Mouse (Mus musculus) liver, embryonic 15.5 days (tissue): ENCODE data around the gene Magi2. TPM values are rescaled to one million over a fixed set of nuclear protein-coding genes. Genes with fewer than 3 reads are reported as not detected.
"Not testable (repeated sequence)": the region's sequence is repeated elsewhere in the genome, so short reads cannot be mapped to it uniquely, and the experiment has no call there.

Source experiments
- ATAC-seq: fragments of 200-750 bp; cut with Nextera tagmentation; 2 replicates; pipeline ENCODE4 v1.8.0; 2017; ENCODE audit warnings: moderate number of reproducible peaks, mild to moderate bottlenecking, moderate library complexity; ENCODE audit not compliant: insufficient read depth
- H3K27ac ChIP-seq: fragments of 300-500 bp; sonication (generic); replicated peaks from 2 replicates; pipeline ENCODE4 v1.5.1; 2015; ENCODE audit warnings: mild to moderate bottlenecking, inconsistent platforms
- H3K27me3 ChIP-seq: fragments of 300-500 bp; sonication (generic); 2 replicates; pipeline ENCODE4 v1.6.1; 2015; ENCODE audit warnings: mild to moderate bottlenecking, inconsistent platforms
- H3K36me3 ChIP-seq: fragments of 300-500 bp; sonication (generic); replicated peaks from 2 replicates; pipeline ENCODE4 v1.6.1; 2015; ENCODE audit warnings: moderate library complexity, mild to moderate bottlenecking, inconsistent platforms
- H3K4me1 ChIP-seq: fragments of 300-500 bp; sonication (generic); replicated peaks from 2 replicates; pipeline ENCODE4 v1.6.1; 2015; ENCODE audit warnings: inconsistent platforms
- H3K4me2 ChIP-seq: fragments of 300-500 bp; sonication (generic); 2 replicates; pipeline ENCODE4 v1.6.1; 2015; ENCODE audit warnings: moderate library complexity, mild to moderate bottlenecking, inconsistent platforms
- H3K4me3 ChIP-seq: fragments of 300-500 bp; sonication (generic); replicated peaks from 2 replicates; pipeline ENCODE4 v1.5.1; 2015; ENCODE audit warnings: mild to moderate bottlenecking, inconsistent platforms
- H3K9ac ChIP-seq: fragments of 300-500 bp; sonication (generic); 2 replicates; pipeline ENCODE4 v1.6.1; 2015; ENCODE audit warnings: moderate library complexity, mild to moderate bottlenecking, inconsistent platforms
- H3K9me3 ChIP-seq: fragments of 300-500 bp; sonication (generic); replicated peaks from 2 replicates; pipeline ENCODE4 v1.6.1; 2016; ENCODE audit warnings: inconsistent platforms
- WGBS: fragments of 180-500 bp; shearing (Covaris S2); methylation state at CpG from one replicate; pipeline ENCODE4 v1.1.7; 2015; ENCODE audit warnings: mixed read lengths; ENCODE audit not compliant: insufficient replicate concordance; 5-methylcytosine and 5-hydroxymethylcytosine counted together
- polyA plus RNA-seq: library from polyadenylated mRNA; unstranded; fragments of >200 nt; fragmentation: Nextera tagmentation; extraction: Ambion mirVana; gene quantifications from 2 replicates; pipeline ENCODE4 v1.2.1, GENCODE M21; 2015

The Magi2 gene
- polyA plus RNA-seq, 1 experiment from 2014 or later, result 0.13 TPM

DNA sequence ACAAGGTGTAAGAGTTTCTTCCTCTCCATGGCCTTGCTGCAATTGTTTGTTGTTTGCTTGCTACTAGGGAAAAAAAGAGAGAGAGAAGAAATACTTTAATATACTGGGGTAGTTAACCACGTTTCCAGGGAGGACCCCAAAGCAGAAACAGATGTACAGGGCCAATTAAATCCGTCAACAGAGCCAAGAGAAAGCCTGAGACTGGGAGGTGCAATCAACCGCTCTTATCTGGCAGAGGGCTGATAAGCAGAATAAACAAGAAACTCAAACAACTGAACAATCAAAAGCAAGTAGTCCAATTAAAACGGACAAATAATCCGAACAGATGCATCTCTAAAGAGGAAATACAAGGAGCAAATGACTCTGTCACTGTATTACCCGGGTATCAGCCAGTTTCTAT is 1282.8 kb downstream of the Magi2 start:
- H3K9ac ChIP-seq, result no peak overlapping the region

DNA sequence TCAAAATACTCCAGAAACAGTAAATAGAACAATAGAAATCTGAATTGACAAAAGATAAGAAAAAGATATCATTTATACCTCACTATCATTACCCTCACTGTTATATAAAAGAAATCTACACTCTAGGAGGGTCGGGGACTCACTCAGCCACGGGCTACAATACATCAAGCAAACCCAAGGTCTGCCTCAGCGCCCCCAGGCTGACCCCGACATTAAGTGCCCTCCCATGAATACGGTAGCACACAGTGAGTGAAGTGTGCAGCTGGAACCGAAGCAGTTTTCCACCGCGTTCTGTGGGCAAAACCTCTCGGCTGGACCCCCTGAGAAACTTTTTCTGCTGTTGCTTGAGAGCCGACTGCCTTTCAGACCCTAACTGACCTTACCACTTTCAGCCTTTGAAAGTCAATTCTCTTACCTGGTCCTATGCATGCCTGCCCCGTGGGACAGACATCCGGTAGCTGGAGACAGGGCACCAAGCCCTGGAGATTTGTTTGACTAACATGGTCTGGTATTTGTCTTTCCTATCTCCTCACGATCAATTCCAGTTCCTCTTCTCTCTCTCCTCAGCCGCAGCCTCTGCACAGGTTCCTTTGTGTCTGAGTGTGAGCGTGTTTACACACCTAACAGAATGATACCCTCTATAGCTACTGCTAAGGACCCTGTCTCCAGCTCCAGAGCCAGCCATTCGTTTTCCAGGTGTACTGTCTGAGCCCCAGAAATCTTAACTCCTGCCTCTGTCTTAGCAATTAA is 1285.7 kb downstream of the Magi2 start:
- no peak overlapping the region for H3K27ac ChIP-seq
- H3K9me3 ChIP-seq, result no peaks in the 10 kb centered on the region
- WGBS, result 29% methylated on average over 16 of the region's 16 CpGs
- H3K4me3 ChIP-seq, result no peak overlapping the region
- H3K4me2 ChIP-seq, result no peak overlapping the region
- no peaks in the 10 kb centered on the region for H3K27me3 ChIP-seq
- no peak for ATAC-seq
- no peak overlapping the region for H3K9ac ChIP-seq
- H3K36me3 ChIP-seq, result no peaks in the 10 kb centered on the region
- H3K4me1 ChIP-seq, result no peaks in the 10 kb centered on the region

More for the DNA sequence above, 1282.8 kb downstream of the Magi2 start:
- Histone ChIP-seq H3K27me3 (no peaks in the 10 kb centered on the region), H3K4me2 (no peak overlapping the region), H3K36me3 (no peaks in the 10 kb centered on the region), H3K27ac (no peak overlapping the region), H3K4me3 (no peak overlapping the region), H3K4me1 (no peaks in the 10 kb centered on the region), H3K9me3 (no peaks in the 10 kb centered on the region)
- WGBS, result 25% methylated on average over 6 of the region's 6 CpGs
- no peak for ATAC-seq

DNA sequence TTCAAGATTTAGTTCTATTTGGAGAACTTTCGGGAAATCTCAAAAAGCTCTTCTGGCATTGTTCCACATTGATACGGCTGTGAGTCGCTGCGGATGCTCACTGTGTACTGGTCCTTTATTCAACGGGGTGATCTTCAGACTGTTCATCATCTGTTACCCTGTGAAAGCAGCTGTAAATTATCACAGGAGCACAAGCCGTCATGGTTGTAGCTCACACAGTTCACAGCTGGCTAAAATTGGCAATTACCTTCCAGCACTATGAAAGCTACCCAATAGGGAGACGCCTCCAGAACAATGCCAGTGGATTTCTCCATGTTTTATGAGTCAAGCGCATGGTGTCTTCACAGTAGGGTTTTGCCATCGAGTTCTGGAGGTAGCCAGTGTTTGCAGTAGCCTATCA is 1294.8 kb downstream of the Magi2 start:
- Histone ChIP-seq H3K9me3 (no peaks in the 10 kb centered on the region), H3K36me3 (no peaks in the 10 kb centered on the region), H3K4me2 (no peak overlapping the region), H3K27me3 (no peaks in the 10 kb centered on the region; the same call in 1 of the 2 replicates), H3K4me1 (no peaks in the 10 kb centered on the region), H3K27ac (no peak overlapping the region), H3K4me3 (no peak overlapping the region), H3K9ac (no peak overlapping the region)
- ATAC-seq, result no peak
- 73% methylated on average over 9 of the region's 9 CpGs for WGBS

DNA sequence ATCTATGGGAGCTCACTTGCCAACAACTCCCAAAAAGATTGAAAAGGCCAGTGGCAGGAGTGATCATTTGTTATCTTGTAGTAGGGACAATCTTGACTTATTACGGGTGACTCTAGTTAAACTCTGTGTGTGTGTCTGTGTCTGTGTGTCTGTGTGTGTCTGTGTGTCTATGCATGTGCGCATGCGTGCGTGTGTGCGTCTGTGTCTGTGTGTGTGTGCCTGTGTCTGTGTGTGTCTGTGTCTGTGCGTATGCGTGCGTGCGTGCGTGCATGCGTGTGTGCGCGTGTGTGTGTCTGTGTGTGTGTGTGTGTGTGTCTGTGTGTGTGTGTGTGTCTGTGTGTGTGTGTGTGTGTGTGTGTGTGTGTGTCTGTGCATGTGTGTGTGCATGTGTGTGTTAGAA is 1295.2 kb downstream of the Magi2 start:
- WGBS, result 89% methylated on average over 13 of the region's 13 CpGs
- Histone ChIP-seq H3K4me3 (no peak overlapping the region), H3K4me1 (no peaks in the 10 kb centered on the region), H3K36me3 (no peaks in the 10 kb centered on the region), H3K9ac (no peak overlapping the region), H3K27me3 (no peaks in the 10 kb centered on the region; the same call in 1 of the 2 replicates), H3K9me3 (no peaks in the 10 kb centered on the region), H3K4me2 (no peak overlapping the region), H3K27ac (no peak overlapping the region)
- no peak for ATAC-seq

DNA sequence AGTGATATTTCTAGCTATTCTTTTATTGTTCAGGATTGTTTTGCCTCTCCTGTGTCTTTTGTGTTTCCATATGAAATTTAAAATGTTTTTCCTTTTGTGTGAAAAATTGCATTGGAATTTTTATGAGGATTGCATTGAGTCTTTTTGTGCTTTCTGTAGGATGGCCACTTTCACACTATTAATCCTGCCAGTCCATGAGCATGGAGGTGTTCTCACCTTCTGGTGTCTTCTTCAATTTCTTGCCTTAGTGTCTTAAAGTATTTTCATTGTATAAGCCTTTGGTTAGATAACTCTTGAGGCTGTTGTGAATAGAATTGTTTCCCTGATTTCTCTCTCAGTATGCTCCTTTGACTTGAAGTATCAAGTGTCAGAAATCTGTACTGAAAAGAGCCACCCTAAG is 1296.9 kb downstream of the Magi2 start:
- Histone ChIP-seq H3K4me3 (no peak overlapping the region), H3K36me3 (no peaks in the 10 kb centered on the region), H3K27me3 (no peaks in the 10 kb centered on the region; the same call in 1 of the 2 replicates), H3K9ac (no peak overlapping the region), H3K9me3 (no peaks in the 10 kb centered on the region), H3K4me2 (no peak overlapping the region), H3K27ac (no peak overlapping the region), H3K4me1 (no peaks in the 10 kb centered on the region)
- no peak for ATAC-seq

DNA sequence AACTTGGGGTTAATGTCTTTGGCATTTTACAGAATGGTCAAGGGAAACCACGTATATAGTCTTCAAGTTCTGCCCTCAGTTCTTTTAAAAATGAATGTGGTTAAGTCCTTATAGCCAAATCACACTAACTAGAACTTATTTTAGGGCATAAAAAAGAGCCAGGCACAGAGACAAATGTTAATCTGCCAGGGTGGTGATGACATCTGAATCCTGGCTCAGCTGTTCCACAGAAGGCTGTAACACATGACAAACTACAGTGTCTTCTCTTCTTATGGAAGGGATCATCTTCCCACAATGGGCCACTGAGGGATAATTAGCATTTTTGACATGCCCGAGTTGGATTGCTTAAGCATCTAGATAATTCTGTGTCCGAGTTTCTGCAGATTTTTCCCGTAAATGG is 1299.8 kb downstream of the Magi2 start:
- not testable (repeated sequence) for H3K4me1 ChIP-seq

DNA sequence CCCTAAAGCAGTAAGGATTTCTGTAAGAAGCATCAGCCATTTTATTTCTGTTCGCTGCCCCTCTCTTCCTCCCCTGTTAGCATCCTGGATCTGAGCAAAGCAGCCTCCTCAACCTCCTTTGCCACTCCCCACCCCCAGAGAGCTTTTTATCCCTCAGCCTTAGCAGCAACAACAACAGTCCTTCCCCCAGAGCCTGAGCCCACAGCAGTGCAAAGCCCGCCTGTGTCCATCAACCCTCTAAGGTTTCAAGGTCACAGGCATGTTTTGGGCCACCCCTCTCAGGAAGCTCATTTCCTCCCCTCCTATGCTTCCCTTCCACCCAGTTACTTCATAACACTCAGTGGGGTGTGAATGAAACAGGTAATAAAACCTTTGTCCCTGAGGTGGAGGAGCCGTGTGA is 1309.7 kb downstream of the Magi2 start:
- WGBS, result 57% methylated on average over 3 of the region's 3 CpGs
- no peak overlapping the region for H3K9ac ChIP-seq
- no peaks in the 10 kb centered on the region for H3K27me3 ChIP-seq
- no peaks in the 10 kb centered on the region for H3K36me3 ChIP-seq
- no peak for ATAC-seq
- H3K4me3 ChIP-seq, result no peak overlapping the region
- H3K4me2 ChIP-seq, result no peak overlapping the region
- H3K4me1 ChIP-seq, result no peaks in the 10 kb centered on the region
- no peaks in the 10 kb centered on the region for H3K9me3 ChIP-seq
- no peak overlapping the region for H3K27ac ChIP-seq

More for the DNA sequence above, 1299.8 kb downstream of the Magi2 start:
- not testable (repeated sequence) for H3K36me3 ChIP-seq, H3K4me3 ChIP-seq, H3K4me2 ChIP-seq, H3K9ac ChIP-seq, H3K27me3 ChIP-seq, H3K27ac ChIP-seq, ATAC-seq, H3K9me3 ChIP-seq
- 29% methylated on average over 3 of the region's 4 CpGs for WGBS

DNA sequence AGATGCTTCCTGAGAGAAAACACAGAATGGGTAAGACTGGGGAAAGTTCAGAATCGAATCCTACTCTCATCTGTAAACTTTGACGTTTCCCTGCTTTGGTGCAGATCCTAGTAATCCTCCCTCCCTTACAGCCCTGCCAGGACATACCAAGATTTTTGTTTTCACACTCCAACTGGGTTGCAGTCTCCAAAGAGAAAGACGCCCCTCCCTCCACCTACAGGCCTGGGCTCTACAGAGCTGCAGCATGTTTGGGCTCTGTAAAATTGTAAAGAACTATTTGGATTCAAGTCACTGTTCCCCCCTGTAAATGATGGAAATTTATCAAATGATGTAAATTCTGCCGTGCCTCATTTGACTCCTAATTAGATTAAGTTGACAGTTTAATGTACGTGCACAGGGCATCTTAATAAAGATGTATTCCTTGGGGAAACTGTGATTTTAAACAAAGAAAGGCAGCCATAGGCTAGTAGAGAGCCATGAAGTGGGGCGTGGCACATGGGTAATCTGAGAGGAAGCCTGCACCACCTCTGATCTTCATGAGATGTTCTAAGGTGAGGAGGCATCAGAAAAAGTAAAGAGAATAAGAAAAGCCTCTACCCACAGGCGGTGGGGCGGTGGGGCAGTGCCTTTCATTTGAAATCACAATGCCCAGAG is 1310.7 kb downstream of the Magi2 start:
- no peak overlapping the region for H3K4me3 ChIP-seq
- ATAC-seq, result no peak
- no peaks in the 10 kb centered on the region for H3K27me3 ChIP-seq
- H3K9me3 ChIP-seq, result no peaks in the 10 kb centered on the region
- 51% methylated on average over 8 of the region's 8 CpGs for WGBS
- no peak overlapping the region for H3K4me2 ChIP-seq
- no peaks in the 10 kb centered on the region for H3K36me3 ChIP-seq
- H3K4me1 ChIP-seq, result no peaks in the 10 kb centered on the region
- no peak overlapping the region for H3K27ac ChIP-seq
- H3K9ac ChIP-seq, result no peak overlapping the region

DNA sequence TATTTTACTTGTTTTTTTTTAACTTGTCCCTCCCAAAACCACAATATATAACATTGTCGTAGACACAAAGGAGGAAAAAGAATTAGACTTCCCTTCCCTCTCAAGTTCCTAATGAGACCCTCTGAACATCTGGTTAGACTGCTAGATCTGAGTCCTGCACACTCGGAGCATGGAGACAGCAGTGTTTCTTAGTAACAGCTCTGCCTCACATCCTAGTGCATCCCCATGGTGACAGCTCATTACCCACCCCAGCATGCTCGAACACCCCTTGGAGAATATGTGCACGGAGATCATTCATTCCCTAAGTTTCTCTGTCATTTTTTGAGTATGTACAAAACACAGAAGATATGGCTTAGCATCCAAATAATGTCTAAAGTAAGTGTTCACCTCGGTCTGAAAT is 1317.5 kb downstream of the Magi2 start:
- no peak overlapping the region for H3K4me3 ChIP-seq
- no peak overlapping the region for H3K27ac ChIP-seq
- WGBS, result 47% methylated on average over 5 of the region's 5 CpGs
- H3K4me2 ChIP-seq, result no peak overlapping the region
- ATAC-seq, result no peak
- no peaks in the 10 kb centered on the region for H3K4me1 ChIP-seq
- no peaks in the 10 kb centered on the region for H3K36me3 ChIP-seq
- H3K27me3 ChIP-seq, result no peaks in the 10 kb centered on the region
- H3K9ac ChIP-seq, result no peak overlapping the region
- no peaks in the 10 kb centered on the region for H3K9me3 ChIP-seq

DNA sequence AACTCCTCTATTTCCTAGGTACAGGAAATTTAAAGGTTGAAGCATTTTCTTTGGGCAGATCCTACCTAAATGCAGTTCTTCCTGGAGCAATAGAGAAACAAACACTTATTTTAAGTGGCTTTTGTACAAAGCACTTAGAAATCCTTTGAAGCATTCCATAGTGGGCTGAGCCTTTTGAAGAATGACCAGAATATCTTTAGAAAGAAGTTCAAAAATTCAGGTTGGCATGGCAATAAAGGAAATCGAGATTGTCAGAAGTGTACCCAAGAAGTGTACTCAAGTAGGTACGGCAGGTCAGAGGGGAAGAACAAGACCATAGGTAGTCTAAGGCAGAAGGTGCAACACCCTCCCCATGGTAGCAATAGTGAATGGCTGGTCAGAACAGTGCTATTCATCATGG is 1332.5 kb downstream of the Magi2 start:
- no peak for ATAC-seq
- Histone ChIP-seq H3K4me3 (no peak overlapping the region), H3K9me3 (no peaks in the 10 kb centered on the region), H3K4me1 (no peaks in the 10 kb centered on the region), H3K27me3 (no peaks in the 10 kb centered on the region), H3K27ac (no peak overlapping the region), H3K36me3 (no peaks in the 10 kb centered on the region), H3K9ac (no peak overlapping the region), H3K4me2 (no peak overlapping the region)
- WGBS, result 59% methylated on average over 2 of the region's 2 CpGs

DNA sequence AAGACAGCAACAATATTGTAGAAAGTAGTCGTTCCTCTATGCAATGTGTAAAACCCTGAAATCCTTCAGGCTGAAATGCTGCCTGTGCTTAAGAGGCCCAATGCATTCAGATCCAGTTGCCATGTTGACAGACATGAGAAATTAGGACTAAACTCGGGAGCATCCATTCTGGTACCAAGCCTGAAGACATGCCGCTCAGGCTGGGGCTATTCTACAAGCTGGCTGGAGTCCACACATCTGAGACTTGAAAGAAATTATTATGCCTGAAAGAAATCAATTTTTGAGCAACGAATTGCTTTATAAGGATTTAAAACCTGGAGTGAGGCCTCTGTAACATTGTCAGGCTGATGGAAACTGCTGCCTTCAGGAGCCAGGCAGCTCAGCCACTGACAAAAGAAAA is 1333.0 kb downstream of the Magi2 start:
- H3K36me3 ChIP-seq, result no peaks in the 10 kb centered on the region
- no peak overlapping the region for H3K4me2 ChIP-seq
- no peak overlapping the region for H3K4me3 ChIP-seq
- H3K9me3 ChIP-seq, result no peaks in the 10 kb centered on the region
- H3K4me1 ChIP-seq, result no peaks in the 10 kb centered on the region
- H3K27ac ChIP-seq, result no peak overlapping the region
- WGBS, result 56% methylated on average over 4 of the region's 4 CpGs
- no peak overlapping the region for H3K9ac ChIP-seq
- no peaks in the 10 kb centered on the region for H3K27me3 ChIP-seq
- no peak for ATAC-seq

DNA sequence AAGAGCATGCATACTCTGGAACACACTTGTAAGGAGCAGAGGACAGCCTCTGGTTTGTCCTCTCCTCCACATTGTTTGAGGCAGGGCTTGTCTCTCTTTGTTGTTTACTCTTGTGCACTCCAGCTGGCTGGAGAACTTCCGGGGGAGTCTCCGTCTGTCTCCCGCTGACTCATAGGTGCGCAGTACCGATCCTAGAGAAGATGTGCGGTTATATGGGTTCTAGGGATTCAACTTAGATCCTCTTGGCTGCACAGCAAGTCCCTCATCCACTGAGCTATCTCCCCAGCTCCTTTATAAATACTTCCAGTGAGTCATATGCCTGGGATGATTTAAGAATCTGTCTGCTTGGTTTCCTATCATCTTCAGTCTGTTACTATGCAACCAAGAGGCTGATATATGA is 1341.6 kb downstream of the Magi2 start:
- no peak for ATAC-seq
- Histone ChIP-seq H3K4me3 (no peak overlapping the region), H3K9me3 (no peaks in the 10 kb centered on the region), H3K4me2 (no peak overlapping the region), H3K27me3 (no peaks in the 10 kb centered on the region), H3K36me3 (no peaks in the 10 kb centered on the region), H3K4me1 (no peaks in the 10 kb centered on the region), H3K27ac (no peak overlapping the region), H3K9ac (no peak overlapping the region)
- 67% methylated on average over 6 of the region's 6 CpGs for WGBS
